Mouse (Mus musculus): ENCODE measurements around the gene Zfp683. TPM values are rescaled to one million over a fixed set of nuclear protein-coding genes. Genes with fewer than 3 reads are reported as not detected.
A peak's percentile ranks its signal among the peaks of the same experiment; 100 is the strongest.

Zfp683 gene
- polyA plus RNA-seq, 1 experiment from 2014 or later: not detected

DNA sequence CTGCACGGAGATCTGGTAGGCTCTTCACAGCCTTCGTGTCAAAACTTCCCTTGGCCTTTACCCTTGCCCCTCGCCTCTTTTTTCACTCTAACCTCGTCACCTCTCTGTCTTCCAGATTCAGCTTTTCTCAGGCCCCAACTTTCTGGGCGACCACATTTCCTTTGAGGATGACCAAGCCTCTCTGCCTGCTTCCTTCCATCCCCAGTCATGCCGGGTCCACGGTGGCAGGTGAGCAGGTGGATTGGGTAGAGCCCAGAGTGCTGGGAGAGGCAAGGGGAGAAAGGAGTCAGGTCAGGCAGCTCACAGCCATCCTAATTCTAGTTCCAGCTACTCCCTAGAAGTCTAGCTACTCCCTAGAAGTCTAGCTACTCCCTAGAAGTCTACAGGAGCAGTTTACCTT lies 28.8 kb downstream of the Zfp683 start:
- H3K9ac ChIP-seq: no peak overlapping the region
- ATAC-seq (ENCODE audit: low FRiP score, low read depth): no peak
- H3K9me3 ChIP-seq: no peaks in the 10 kb centered on the region
- H3K27ac ChIP-seq: no peak overlapping the region
- WGBS: 12% methylated on average over 7 of the region's 7 CpGs
- H3K4me1 ChIP-seq: peaks cover 13% of the 10 kb centered on the region
- H3K27me3 ChIP-seq (replicated peaks): peaks cover 21% of the 10 kb centered on the region
- peak overlapping the region; percentile 83 for H3K4me2 ChIP-seq (replicated peaks)
- no peaks in the 10 kb centered on the region for H3K36me3 ChIP-seq
- peak overlapping the region; percentile 42 for H3K4me3 ChIP-seq

DNA sequence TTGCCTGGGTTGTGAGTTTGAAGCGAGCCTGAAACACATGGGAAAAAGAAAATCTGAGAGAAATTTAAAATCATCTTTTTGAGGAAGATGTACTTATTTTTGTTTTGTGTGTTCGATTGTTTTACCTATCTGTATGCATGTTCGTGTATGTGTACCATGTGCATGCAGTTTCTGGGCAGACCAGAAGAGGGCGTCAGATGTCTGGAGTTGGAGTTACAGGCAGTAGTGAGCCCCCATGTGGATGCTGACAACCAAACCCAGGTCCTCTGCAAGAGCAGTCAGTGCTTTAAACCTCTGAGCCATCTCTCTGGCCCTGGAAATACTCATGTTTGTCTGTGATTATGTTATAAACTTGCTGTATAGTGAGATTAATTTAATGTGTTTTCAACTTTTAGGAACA lies 31.4 kb downstream of the Zfp683 start:
- WGBS: 90% methylated on average over 4 of the region's 4 CpGs
- H3K9me3 ChIP-seq: no peaks in the 10 kb centered on the region
- ATAC-seq (ENCODE audit: low FRiP score, low read depth): no peak

DNA sequence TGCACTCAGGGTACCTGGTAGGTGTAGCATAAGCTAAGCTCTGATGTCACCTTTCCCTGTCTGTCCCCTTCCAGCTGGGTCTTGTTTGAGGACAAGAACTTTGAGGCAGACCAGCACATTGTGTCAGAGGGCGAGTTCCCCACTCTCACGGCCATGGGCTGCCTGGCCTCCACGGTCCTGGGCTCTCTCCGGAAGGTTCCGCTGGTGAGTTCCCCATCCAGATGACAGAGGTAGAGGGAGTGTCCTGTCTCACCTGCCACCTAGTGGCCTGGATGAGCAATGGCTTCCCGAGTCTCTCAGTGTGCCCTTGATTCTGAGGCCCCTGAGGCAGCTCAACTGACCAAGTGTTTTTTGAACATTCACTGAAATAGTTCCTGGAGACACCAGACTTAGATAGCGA lies 33.8 kb downstream of the Zfp683 start:
- WGBS: 51% methylated on average over 7 of the region's 7 CpGs
- no peak for ATAC-seq (ENCODE audit: low FRiP score, low read depth)

More for the DNA sequence above, 31.4 kb downstream of the Zfp683 start:
- Histone ChIP-seq H3K4me2 (replicated peaks) (no peak overlapping the region), H3K36me3 (no peaks in the 10 kb centered on the region), H3K9ac (no peak overlapping the region), H3K27ac (no peak overlapping the region), H3K4me1 (peaks cover 13% of the 10 kb centered on the region), H3K27me3 (replicated peaks) (peaks cover 21% of the 10 kb centered on the region), H3K4me3 (no peak overlapping the region)

DNA sequence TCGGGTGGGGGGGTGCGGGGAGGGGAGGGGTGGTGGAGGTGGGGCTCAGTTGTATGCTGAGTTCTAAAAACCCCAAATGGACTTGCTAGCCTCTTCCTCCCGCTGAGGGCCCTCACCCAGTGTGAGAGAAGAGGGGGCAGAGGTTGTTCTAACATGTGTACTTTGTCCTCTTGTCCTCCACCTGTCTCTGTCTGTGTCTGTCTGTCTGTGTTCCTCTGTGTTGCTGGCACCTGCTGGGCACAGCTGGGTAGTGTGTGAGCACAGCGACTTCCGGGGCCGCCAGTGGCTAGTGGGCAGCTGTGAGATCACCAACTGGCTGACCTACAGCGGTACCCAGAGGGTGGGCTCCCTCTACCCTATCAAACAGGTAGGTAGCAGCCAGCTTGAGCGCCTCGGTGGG lies 35.4 kb downstream of the Zfp683 start:
- H3K4me2 ChIP-seq (replicated peaks): no peak overlapping the region
- no peak overlapping the region for H3K4me3 ChIP-seq
- no peak for ATAC-seq (ENCODE audit: low FRiP score, low read depth)
- H3K27ac ChIP-seq: no peak overlapping the region
- 77% methylated on average over 9 of the region's 9 CpGs for WGBS
- H3K36me3 ChIP-seq: no peaks in the 10 kb centered on the region
- no peak overlapping the region for H3K9ac ChIP-seq
- H3K27me3 ChIP-seq (replicated peaks): no peaks in the 10 kb centered on the region
- H3K4me1 ChIP-seq: no peaks in the 10 kb centered on the region
- H3K9me3 ChIP-seq: no peaks in the 10 kb centered on the region

More for the DNA sequence above, 33.8 kb downstream of the Zfp683 start:
- no peak overlapping the region for H3K27ac ChIP-seq
- H3K4me2 ChIP-seq (replicated peaks): no peak overlapping the region
- H3K9ac ChIP-seq: no peak overlapping the region
- H3K4me1 ChIP-seq: peaks cover 3% of the 10 kb centered on the region; the same call in 1 of the 2 replicates
- no peaks in the 10 kb centered on the region for H3K27me3 ChIP-seq (replicated peaks)
- no peaks in the 10 kb centered on the region for H3K9me3 ChIP-seq
- H3K36me3 ChIP-seq: no peaks in the 10 kb centered on the region
- H3K4me3 ChIP-seq: no peak overlapping the region

DNA sequence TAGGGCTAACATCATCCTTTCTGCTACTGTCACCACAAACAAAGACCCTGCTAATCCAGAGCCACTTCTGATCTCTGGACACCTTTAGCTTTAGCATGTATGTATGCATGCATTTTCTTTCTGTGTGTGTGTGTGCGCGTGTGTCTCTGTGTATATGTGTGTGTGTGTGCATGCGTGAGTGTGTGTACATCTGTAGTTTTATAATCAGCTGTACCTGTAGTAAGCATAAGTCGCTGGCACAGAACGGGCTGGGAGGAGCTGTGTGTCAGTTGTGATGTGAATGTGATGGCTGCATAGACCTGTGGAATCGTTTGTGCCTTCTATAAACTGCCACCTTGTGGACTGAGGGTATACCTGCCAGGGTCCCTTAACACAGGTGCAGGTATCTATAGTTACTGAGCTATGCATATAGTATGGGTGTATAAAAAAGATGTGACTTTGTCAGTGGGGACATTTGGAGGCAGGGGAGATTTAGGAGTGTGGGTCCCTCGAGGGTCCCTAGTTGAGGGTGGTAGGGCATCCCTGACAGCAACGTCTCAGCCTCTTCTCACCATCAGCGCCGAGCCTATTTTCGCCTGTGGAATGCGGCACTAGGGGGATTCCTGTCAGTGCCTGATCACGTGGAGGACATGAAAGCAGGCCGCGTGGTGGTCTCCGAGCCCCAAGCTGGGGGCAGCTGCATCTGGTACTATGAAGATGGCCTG lies 37.0 kb downstream of the Zfp683 start:
- Histone ChIP-seq H3K9me3 (no peaks in the 10 kb centered on the region), H3K27me3 (replicated peaks) (no peaks in the 10 kb centered on the region), H3K27ac (no peak overlapping the region), H3K4me2 (replicated peaks) (no peak overlapping the region), H3K36me3 (no peaks in the 10 kb centered on the region), H3K4me3 (no peak overlapping the region), H3K9ac (no peak overlapping the region), H3K4me1 (no peaks in the 10 kb centered on the region)
- ATAC-seq (ENCODE audit: low FRiP score, low read depth): no peak
- WGBS: 87% methylated on average over 16 of the region's 16 CpGs

DNA sequence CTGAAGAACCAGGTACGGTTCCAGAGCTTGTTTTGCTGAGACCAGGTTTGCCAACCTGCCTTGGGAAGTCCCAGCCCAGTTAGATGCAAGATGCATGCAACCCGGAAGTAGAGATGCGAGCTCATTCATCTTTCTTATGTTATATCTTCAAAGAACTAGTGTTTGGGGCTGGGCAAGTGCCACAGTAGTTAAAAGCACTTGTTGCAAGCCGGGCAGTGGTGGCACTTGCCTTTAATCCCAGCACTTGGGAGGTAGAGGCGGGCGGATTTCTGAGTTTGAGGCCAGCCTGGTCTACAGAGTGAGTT lies 37.5 kb downstream of the Zfp683 start:
- no peaks in the 10 kb centered on the region for H3K36me3 ChIP-seq

DNA sequence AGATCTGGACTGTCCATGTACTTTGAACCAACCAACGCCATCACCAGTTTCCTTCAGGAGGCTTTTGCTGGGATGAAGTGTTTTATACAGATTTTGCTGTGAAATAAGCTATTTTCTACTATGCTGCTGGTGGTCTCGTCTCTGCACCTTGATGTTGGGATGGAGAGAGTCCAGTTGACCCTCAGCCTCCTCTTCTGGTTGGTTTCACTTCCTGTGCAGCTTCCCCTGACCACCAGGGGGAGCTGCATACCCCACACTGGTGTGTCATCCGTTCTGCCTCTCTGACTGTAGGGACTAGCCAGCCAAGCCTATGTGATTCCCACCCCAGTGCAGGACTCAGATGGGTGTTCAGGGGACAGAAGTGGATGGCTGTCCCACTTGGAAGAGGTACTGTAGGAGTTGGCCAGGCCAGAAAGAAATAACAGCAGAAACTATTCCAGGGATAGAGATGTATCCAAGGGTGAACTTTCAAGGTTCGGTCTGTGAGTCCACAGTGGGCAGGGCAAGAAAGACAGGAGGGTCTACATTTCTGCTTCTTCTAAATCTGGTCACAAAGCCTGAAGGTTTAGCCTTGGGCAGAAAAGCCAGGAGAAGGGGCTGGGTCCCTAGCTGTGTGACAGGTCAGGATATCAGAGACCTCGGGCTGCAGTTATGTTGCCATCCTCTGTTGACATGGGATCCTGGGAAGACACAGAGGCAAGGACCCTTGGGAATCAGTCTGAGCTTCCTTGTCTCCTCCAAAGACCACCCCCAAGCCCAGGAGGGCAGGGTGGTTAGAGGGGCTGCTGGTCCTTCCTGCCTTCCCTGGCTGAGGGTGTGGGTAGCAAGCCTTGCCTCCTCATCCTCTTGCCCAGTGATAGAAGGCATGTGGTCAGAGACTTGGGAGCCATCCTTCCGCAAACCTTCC lies 39.0 kb downstream of the Zfp683 start:
- no peaks in the 10 kb centered on the region for H3K36me3 ChIP-seq
- no peak overlapping the region for H3K4me3 ChIP-seq
- no peak overlapping the region for H3K4me2 ChIP-seq (replicated peaks)
- no peak overlapping the region for H3K9ac ChIP-seq
- no peak for ATAC-seq (ENCODE audit: low FRiP score, low read depth)
- 73% methylated on average over 6 of the region's 6 CpGs for WGBS
- H3K4me1 ChIP-seq: no peaks in the 10 kb centered on the region
- no peaks in the 10 kb centered on the region for H3K9me3 ChIP-seq
- no peaks in the 10 kb centered on the region for H3K27me3 ChIP-seq (replicated peaks)
- H3K27ac ChIP-seq: no peak overlapping the region

More for the DNA sequence above, 37.5 kb downstream of the Zfp683 start:
- Histone ChIP-seq H3K9ac (no peak overlapping the region), H3K27me3 (replicated peaks) (no peaks in the 10 kb centered on the region), H3K4me2 (replicated peaks) (no peak overlapping the region), H3K4me3 (no peak overlapping the region), H3K4me1 (no peaks in the 10 kb centered on the region), H3K9me3 (no peaks in the 10 kb centered on the region), H3K27ac (no peak overlapping the region)
- WGBS: 89% methylated on average over 6 of the region's 6 CpGs
- no peak for ATAC-seq (ENCODE audit: low FRiP score, low read depth)

DNA sequence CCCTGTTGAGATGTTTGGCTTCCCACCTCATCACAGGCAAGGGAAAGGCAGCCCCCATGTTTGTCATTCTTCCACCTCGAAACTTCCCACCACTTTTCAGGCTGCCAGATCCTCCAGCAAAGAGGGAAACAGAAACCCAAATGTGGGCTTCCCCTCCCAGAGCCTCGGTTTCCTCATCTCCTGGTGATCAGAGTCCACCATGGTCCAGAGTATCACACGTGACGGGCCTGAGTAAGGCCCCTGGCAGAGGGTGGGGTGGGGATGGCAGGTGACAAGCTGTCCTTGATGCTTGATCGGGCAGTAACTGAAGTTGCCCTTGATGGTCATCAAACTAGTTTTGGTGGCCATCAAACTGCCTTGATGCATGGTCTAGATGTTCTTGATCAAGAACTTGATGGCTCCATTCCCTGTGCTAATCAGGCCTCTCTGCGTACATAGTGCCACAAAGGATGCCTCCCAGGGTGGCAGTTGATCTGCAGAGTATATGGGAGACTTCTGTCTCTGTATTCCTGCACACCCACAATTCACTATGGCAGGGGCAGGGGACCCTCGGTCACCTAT lies 40.4 kb downstream of the Zfp683 start:
- no peak overlapping the region for H3K27ac ChIP-seq
- no peaks in the 10 kb centered on the region for H3K9me3 ChIP-seq
- H3K4me1 ChIP-seq: no peaks in the 10 kb centered on the region
- no peak overlapping the region for H3K9ac ChIP-seq
- WGBS: 87% methylated on average over 7 of the region's 7 CpGs
- no peaks in the 10 kb centered on the region for H3K36me3 ChIP-seq
- no peaks in the 10 kb centered on the region for H3K27me3 ChIP-seq (replicated peaks)
- ATAC-seq (ENCODE audit: low FRiP score, low read depth): no peak
- H3K4me2 ChIP-seq (replicated peaks): no peak overlapping the region
- H3K4me3 ChIP-seq: no peak overlapping the region

DNA sequence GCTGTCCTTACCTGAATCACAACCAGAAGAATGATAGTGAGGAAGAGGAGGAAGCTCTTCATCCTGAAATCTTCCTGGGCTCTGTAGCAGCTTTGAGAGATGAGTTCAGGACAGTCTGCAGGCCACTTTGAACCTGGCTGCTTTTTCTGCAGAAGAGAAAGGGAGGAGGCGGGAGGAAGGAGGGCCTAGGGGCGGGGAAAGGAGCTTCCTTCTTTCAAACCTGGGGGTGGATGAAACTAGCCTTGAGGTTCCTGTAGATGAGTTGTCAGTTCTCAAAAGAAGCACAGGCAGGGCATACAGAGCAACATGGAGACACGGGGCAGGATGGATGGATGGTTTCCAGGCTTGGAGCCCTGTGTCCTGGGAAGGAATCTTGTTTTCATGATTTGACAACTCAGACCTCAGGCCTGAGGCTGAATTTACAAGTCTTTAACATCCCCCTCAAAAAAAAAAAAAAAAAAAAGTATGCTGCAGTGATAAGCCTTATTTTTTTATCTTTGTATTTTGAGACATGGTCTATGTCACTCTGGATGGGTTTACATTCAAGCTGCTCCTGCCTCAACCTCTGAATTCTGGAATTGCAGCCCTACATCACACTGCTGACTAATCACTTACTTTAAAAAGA lies 41.4 kb downstream of the Zfp683 start, which contains the start of gene Cd52:
TSS of gene Cd52 (minus strand) at position 160 of the 625 bp plus-strand sequence.
- H3K27me3 ChIP-seq (replicated peaks): no peaks in the 10 kb centered on the region
- no peaks in the 10 kb centered on the region for H3K9me3 ChIP-seq
- no peak within 1 kb of the TSS for H3K9ac ChIP-seq
- H3K4me1 ChIP-seq: no peaks in the 10 kb centered on the region
- WGBS: 68% methylated on average over 3 of the region's 3 CpGs
- H3K4me2 ChIP-seq (replicated peaks): no peak within 1 kb of the TSS
- ATAC-seq (ENCODE audit: low FRiP score, low read depth): no peak
- no peak within 1 kb of the TSS for H3K27ac ChIP-seq
- no peaks in the 10 kb centered on the region for H3K36me3 ChIP-seq
- H3K4me3 ChIP-seq: no peak within 1 kb of the TSS

DNA sequence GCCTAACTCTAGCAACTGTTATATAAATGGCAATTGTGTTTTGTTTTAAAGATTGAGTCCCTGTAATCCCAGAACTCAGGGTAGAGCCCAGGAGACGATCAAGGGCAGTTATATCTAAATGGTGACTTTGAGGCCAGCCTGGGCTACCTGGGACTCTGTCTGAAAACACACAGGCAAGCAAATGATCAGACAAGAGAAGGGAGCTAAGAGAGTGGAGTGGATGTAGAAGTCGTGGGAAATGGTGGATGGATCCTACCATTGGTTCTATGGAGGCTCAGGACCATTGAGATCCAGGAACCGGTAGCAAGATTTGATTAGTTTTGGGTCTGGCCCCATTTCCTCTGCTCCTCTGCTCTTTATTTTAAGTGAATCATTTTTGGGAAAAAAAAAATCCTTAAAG lies 42.5 kb downstream of the Zfp683 start:
- no peaks in the 10 kb centered on the region for H3K4me1 ChIP-seq
- ATAC-seq (ENCODE audit: low FRiP score, low read depth): no peak
- H3K9ac ChIP-seq: no peak overlapping the region
- H3K36me3 ChIP-seq: no peaks in the 10 kb centered on the region
- 91% methylated on average over 3 of the region's 3 CpGs for WGBS
- H3K27me3 ChIP-seq (replicated peaks): no peaks in the 10 kb centered on the region
- H3K27ac ChIP-seq: no peak overlapping the region
- H3K9me3 ChIP-seq: no peaks in the 10 kb centered on the region
- no peak overlapping the region for H3K4me2 ChIP-seq (replicated peaks)
- no peak overlapping the region for H3K4me3 ChIP-seq

DNA sequence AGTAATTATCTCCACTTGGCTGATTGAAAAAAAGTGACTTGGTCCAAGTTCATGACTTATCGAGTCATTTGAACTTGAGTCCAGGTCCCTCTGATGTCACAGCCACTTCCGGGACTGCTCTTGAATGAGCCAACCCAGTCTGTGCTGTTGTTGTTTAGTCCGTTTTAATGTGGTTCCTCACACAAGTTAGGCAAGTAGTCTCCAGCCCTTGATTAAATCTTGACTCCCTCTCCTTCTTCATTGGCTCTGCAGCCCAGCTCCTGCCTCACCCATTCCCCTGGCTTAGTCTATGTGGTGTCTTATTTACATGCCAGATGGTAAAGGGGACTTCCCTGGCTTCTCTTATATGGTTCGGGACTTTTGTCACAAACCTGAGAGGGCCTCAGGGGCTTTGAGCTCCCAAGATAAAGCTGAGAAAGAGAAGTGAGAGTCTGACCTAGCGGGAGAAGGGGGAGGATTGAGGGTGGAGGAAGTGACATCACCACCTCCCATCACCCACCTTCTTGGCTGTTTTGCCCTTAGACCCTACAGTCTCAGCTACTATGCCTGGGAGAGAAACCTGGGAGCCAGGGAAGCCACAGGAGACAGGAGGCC lies 43.5 kb downstream of the Zfp683 start:
- Histone ChIP-seq H3K27me3 (replicated peaks) (no peaks in the 10 kb centered on the region), H3K4me2 (replicated peaks) (no peak overlapping the region), H3K9ac (no peak overlapping the region), H3K4me3 (no peak overlapping the region), H3K27ac (no peak overlapping the region), H3K4me1 (no peaks in the 10 kb centered on the region), H3K36me3 (no peaks in the 10 kb centered on the region), H3K9me3 (no peaks in the 10 kb centered on the region)
- WGBS: 75% methylated on average over 5 of the region's 5 CpGs
- no peak for ATAC-seq (ENCODE audit: low FRiP score, low read depth)

DNA sequence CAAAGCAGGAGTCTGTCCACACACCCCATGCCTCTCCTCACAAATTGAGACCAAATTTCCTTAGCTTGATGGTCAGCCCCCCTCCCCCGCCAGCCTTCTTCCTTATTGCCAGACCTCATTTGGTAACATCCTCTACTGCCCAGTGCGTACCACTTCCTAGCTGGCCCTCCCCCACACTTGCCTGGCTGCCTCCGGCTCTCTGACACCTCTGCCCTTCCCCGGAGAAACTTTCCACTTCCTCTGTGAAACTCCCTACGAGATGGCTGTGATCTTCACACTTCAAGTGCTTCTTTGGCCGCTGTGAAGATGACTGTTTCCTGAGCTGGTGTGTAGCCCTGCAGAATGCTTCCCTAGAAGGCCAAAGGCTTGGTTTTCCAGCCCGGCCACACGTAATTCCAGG lies 45.0 kb downstream of the Zfp683 start:
- Histone ChIP-seq H3K36me3 (no peaks in the 10 kb centered on the region), H3K27ac (no peak overlapping the region), H3K27me3 (replicated peaks) (no peaks in the 10 kb centered on the region), H3K4me3 (no peak overlapping the region), H3K9ac (no peak overlapping the region), H3K9me3 (no peaks in the 10 kb centered on the region), H3K4me2 (replicated peaks) (no peak overlapping the region), H3K4me1 (peaks cover 8% of the 10 kb centered on the region; the same call in 1 of the 2 replicates)
- ATAC-seq (ENCODE audit: low FRiP score, low read depth): no peak
- 69% methylated on average over 8 of the region's 8 CpGs for WGBS
